Mouse (Mus musculus) hindbrain, embryonic 10.5 days (tissue): ENCODE measurements at regions not wholly inside any gene's neighbourhood (a gene's known extent, or its start where the extent isn't known, plus 50 kb on each side); places are given as distances from the start of the nearest gene placed in this dataset.

Source experiments
- DNase-seq: peaks from one replicate; pipeline ENCODE4 v3.0.0-alpha.2; 2017; ENCODE audit warnings: low spot score
- H3K27ac ChIP-seq: fragments of 300-500 bp; sonication (generic); 2 replicates; pipeline ENCODE4 v1.5.1; 2016; ENCODE audit warnings: mild to moderate bottlenecking, moderate library complexity
- H3K27me3 ChIP-seq: fragments of 300-500 bp; sonication (generic); 2 replicates; pipeline ENCODE4 v1.6.1; 2016; ENCODE audit warnings: mild to moderate bottlenecking; ENCODE audit not compliant: poor library complexity, insufficient read depth, severe bottlenecking
- H3K36me3 ChIP-seq: fragments of 300-500 bp; sonication (generic); 2 replicates; pipeline ENCODE4 v1.6.1; 2016; ENCODE audit warnings: mild to moderate bottlenecking, moderate library complexity
- H3K4me1 ChIP-seq: fragments of 300-500 bp; sonication (generic); replicated peaks from 2 replicates; pipeline ENCODE4 v1.6.1; 2016; ENCODE audit warnings: mild to moderate bottlenecking
- H3K4me3 ChIP-seq: fragments of 300-500 bp; sonication (generic); 2 replicates; pipeline ENCODE4 v1.5.1; 2016; ENCODE audit warnings: mild to moderate bottlenecking, moderate library complexity
- H3K9me3 ChIP-seq: fragments of 300-500 bp; sonication (generic); 2 replicates; pipeline ENCODE4 v1.6.1; 2016; ENCODE audit warnings: mild to moderate bottlenecking, moderate library complexity
- WGBS: fragments of 180-500 bp; shearing (Covaris S2); methylation state at CpG from one replicate; pipeline ENCODE4 v1.1.7; 2016; 5-methylcytosine and 5-hydroxymethylcytosine counted together

DNA sequence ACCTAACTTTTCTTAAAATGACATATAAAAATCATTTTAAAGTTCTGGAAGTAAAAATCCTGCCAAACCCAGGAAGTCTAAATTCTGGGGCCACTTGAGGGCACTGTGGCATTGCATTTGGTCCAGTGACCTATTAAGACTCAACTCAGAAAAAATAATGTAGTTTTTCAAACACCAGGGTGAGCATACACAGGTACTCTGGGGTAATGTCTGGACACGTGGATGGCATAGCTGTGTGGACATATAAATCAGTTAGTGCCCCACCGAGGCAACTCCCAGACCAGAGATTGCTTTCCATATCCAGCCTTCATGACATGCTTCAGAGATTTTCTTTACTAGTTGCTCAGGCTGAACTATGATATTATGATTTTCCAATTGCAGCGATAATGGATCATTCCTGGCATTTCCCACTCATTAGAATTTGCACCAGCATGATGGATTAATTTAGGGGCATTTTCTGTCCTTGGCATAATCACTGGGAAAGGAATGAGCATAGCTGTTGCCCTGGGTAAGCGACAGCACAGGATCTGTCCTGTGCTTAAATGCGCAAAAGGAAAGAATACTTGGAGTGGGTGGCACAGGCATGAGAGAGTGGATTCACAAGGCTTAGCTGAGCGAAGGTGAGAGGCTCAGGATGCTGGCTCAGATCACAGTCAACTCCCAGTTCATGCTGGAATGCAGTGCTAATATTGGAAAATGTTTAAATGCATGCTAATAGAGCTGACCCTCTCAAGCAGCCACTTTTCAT lies 1526.6 kb upstream of the Cdh8 start:
- H3K4me3 ChIP-seq = no peak overlapping the region
- DNase-seq = no peak
- no peaks in the 10 kb centered on the region for H3K27me3 ChIP-seq
- H3K27ac ChIP-seq = no peak overlapping the region
- H3K4me1 ChIP-seq = peaks cover 9% of the 10 kb centered on the region
- H3K9me3 ChIP-seq = no peaks in the 10 kb centered on the region
- 81% methylated on average over 6 of the region's 6 CpGs for WGBS
- no peaks in the 10 kb centered on the region for H3K36me3 ChIP-seq

- Histone ChIP-seq H3K4me1 (peaks cover 9% of the 10 kb centered on the region), H3K9me3 (no peaks in the 10 kb centered on the region), H3K4me3 (no peak overlapping the region), H3K27ac (no peak overlapping the region), H3K36me3 (no peaks in the 10 kb centered on the region), H3K27me3 (no peaks in the 10 kb centered on the region)
- 21% methylated on average over 4 of the region's 4 CpGs for WGBS
- DNase-seq = peak; percentile 55
These were observed 1523.3 kb upstream of the Cdh8 start for GRCm38 (mm10) chr8:100939533-100939932.

- Histone ChIP-seq H3K4me3 (no peak overlapping the region), H3K36me3 (no peaks in the 10 kb centered on the region), H3K27ac (no peak overlapping the region), H3K27me3 (no peaks in the 10 kb centered on the region), H3K4me1 (0 out of 2 replicates have a peak, but pooled peaks cover 4% of the 10 kb centered on the region), H3K9me3 (no peaks in the 10 kb centered on the region)
- DNase-seq = no peak
- 62% methylated on average over 3 of the region's 3 CpGs for WGBS
These were observed 1474.0 kb upstream of the Cdh8 start for GRCm38 (mm10) chr8:100890307-100890706.

GRCm38 (mm10) chr8:100865624-100866023 lies 1449.4 kb upstream of the Cdh8 start:
- Histone ChIP-seq H3K4me3 (no peak overlapping the region), H3K9me3 (no peaks in the 10 kb centered on the region), H3K36me3 (no peaks in the 10 kb centered on the region), H3K4me1 (no peaks in the 10 kb centered on the region), H3K27ac (no peak overlapping the region), H3K27me3 (no peaks in the 10 kb centered on the region)
- DNase-seq = no peak
- WGBS = 85% methylated on average over 6 of the region's 6 CpGs

DNA sequence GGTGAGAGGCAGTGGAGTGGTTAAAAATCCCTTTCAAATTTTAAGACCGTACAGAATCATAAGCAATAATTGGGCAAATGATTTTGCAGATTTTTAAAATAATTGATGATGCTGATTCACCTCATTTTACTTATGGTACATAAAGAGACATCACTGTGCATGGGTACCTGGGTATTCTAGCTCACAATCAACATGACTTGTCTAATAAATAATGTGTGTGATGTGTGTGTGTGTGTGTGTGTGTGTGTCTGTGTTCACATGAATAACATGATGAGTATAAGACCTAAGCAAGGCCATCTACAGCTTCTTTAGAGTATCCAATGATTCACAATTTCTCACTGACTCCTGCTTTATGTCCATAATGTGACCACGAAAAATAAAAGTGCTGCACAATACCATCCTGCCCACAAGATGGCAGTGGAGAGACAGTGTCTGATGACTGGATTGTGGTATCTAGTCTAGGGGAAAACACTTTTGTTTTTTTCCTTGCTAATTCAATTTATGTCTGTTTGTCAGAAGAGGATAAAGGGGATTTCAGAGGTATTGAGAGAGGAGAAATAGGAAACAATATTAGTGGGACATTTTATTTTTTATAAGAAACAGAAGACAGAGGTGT lies 1434.7 kb upstream of the Cdh8 start:
- Histone ChIP-seq H3K4me1 (no peaks in the 10 kb centered on the region), H3K4me3 (no peak overlapping the region), H3K9me3 (no peaks in the 10 kb centered on the region), H3K36me3 (no peaks in the 10 kb centered on the region), H3K27ac (no peak overlapping the region), H3K27me3 (no peaks in the 10 kb centered on the region)
- peak; percentile 49 for DNase-seq
- WGBS = 50% methylated on average over 2 of the region's 2 CpGs
